Mouse (Mus musculus) forebrain, embryonic 14.5 days (tissue): Measurements from ENCODE around the gene Alx3. TPM values are rescaled to one million over a fixed set of nuclear protein-coding genes. Genes with fewer than 3 reads are reported as not detected.

Experiments
- ATAC-seq: fragments of 200-750 bp; cut with Nextera tagmentation; 2 replicates; pipeline ENCODE4 v1.8.0; 2017; ENCODE audit warnings: mild to moderate bottlenecking, moderate library complexity
- DNase-seq: peaks from one replicate; pipeline ENCODE4 v3.0.0-alpha.2; 2015; ENCODE audit warnings: low spot score
- H3K27ac ChIP-seq: fragments of 300-500 bp; sonication (generic); 2 replicates; pipeline ENCODE4 v1.5.1; 2014; ENCODE audit warnings: low read depth, mild to moderate bottlenecking, control low read depth, low read length, moderate library complexity
- H3K27me3 ChIP-seq: fragments of 300-500 bp; sonication (generic); replicated peaks from 2 replicates; pipeline ENCODE4 v1.6.1; 2014; ENCODE audit warnings: low read length, control low read depth, mixed read lengths; ENCODE audit not compliant: control insufficient read depth, insufficient read depth
- H3K36me3 ChIP-seq: fragments of 300-500 bp; sonication (generic); 2 replicates; pipeline ENCODE4 v1.6.1; 2014; ENCODE audit warnings: low read length, control low read depth; ENCODE audit not compliant: control insufficient read depth, insufficient read depth
- H3K4me1 ChIP-seq: fragments of 300-500 bp; sonication (generic); 2 replicates; pipeline ENCODE4 v1.6.1; 2014; ENCODE audit warnings: antibody characterized with exemption, low read length, control low read depth; ENCODE audit not compliant: control insufficient read depth, insufficient read depth
- H3K4me2 ChIP-seq: fragments of 300-500 bp; sonication (generic); 2 replicates; pipeline ENCODE4 v1.6.1; 2014; ENCODE audit warnings: mild to moderate bottlenecking, control low read depth, low read length
- H3K4me3 ChIP-seq: fragments of 300-500 bp; sonication (generic); 2 replicates; pipeline ENCODE4 v1.5.1; 2014; ENCODE audit warnings: low read depth, low read length, control low read depth
- H3K9ac ChIP-seq: fragments of 300-500 bp; sonication (generic); 2 replicates; pipeline ENCODE4 v1.6.1; 2014; ENCODE audit warnings: mild to moderate bottlenecking, low read length, control low read depth, moderate library complexity
- H3K9me3 ChIP-seq: fragments of 300-500 bp; sonication (generic); replicated peaks from 2 replicates; pipeline ENCODE4 v1.6.1; 2016; ENCODE audit warnings: low read length, control low read depth, mixed read lengths; ENCODE audit not compliant: control insufficient read depth
- WGBS: fragments of 180-500 bp; shearing (Covaris S2); extraction: QIAGEN DNeasy Blood & Tissue Kit; methylation state at CpG from one replicate; pipeline ENCODE4 v1.1.7; 2014; 5-methylcytosine and 5-hydroxymethylcytosine counted together
- polyA plus RNA-seq: library from polyadenylated mRNA; unstranded; fragments of >200 nt; fragmentation: Nextera tagmentation; extraction: Ambion mirVana; gene quantifications from 2 replicates; pipeline ENCODE4 v1.2.1, GENCODE M21; 2014

The Alx3 gene
- polyA plus RNA-seq, 1 experiment from 2014 or later = 2.6 TPM

- Histone ChIP-seq H3K9ac (no peak overlapping the region), H3K27me3 (no peaks in the 10 kb centered on the region), H3K4me3 (no peak overlapping the region), H3K4me2 (no peak overlapping the region), H3K27ac (no peak overlapping the region), H3K4me1 (peaks cover 11% of the 10 kb centered on the region), H3K9me3 (no peaks in the 10 kb centered on the region), H3K36me3 (peaks cover 84% of the 10 kb centered on the region)
- DNase-seq = no peak
- ATAC-seq = no peak
- 91% methylated on average over 8 of the region's 8 CpGs for WGBS
Observed at GRCm38 (mm10) chr3:107625536-107625935, 30.7 kb downstream of the Alx3 start.

DNA sequence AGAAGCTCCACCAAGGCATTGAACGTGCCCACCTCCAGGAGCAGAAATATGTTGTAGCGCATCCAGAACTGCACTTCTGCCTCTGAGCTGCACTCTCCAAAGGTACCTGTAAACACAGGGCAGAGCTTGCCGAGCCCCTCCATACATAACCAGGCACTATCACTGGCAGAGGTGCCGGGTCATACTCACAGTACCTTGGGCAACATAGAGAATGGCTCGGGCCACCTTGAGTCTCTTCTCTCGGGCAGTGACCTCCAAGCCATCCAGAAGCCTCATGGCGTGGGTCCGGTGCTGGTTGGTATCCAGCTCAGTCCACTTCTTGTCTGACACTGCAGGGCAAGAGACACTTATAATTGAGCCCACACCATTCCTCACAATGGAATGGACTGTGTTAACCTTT, 31.9 kb downstream of the Alx3 start:
- peaks cover 11% of the 10 kb centered on the region for H3K4me1 ChIP-seq
- H3K4me3 ChIP-seq = no peak overlapping the region
- H3K36me3 ChIP-seq = peaks cover 72% of the 10 kb centered on the region
- H3K27ac ChIP-seq = no peak overlapping the region
- no peak overlapping the region for H3K9ac ChIP-seq
- 94% methylated on average over 8 of the region's 8 CpGs for WGBS
- no peaks in the 10 kb centered on the region for H3K27me3 ChIP-seq
- no peak for DNase-seq
- H3K4me2 ChIP-seq = no peak overlapping the region
- no peaks in the 10 kb centered on the region for H3K9me3 ChIP-seq
- ATAC-seq = no peak

GRCm38 (mm10) chr3:107627641-107628040, 32.8 kb downstream of the Alx3 start:
- Histone ChIP-seq H3K4me1 (peaks cover 11% of the 10 kb centered on the region), H3K36me3 (peaks cover 63% of the 10 kb centered on the region), H3K4me2 (no peak overlapping the region), H3K9ac (no peak overlapping the region), H3K9me3 (no peaks in the 10 kb centered on the region), H3K27me3 (no peaks in the 10 kb centered on the region), H3K27ac (no peak overlapping the region), H3K4me3 (no peak overlapping the region)
- 89% methylated on average over 7 of the region's 7 CpGs for WGBS
- ATAC-seq (no peak), DNase-seq (no peak)

GRCm38 (mm10) chr3:107628551-107628950, 33.7 kb downstream of the Alx3 start:
- Histone ChIP-seq H3K9me3 (no peaks in the 10 kb centered on the region), H3K4me2 (no peak overlapping the region), H3K4me1 (peaks cover 11% of the 10 kb centered on the region), H3K27me3 (no peaks in the 10 kb centered on the region), H3K27ac (no peak overlapping the region), H3K36me3 (peaks cover 54% of the 10 kb centered on the region), H3K4me3 (no peak overlapping the region), H3K9ac (no peak overlapping the region)
- ATAC-seq (no peak), DNase-seq (no peak)
- 98% methylated on average over 2 of the region's 2 CpGs for WGBS

DNA sequence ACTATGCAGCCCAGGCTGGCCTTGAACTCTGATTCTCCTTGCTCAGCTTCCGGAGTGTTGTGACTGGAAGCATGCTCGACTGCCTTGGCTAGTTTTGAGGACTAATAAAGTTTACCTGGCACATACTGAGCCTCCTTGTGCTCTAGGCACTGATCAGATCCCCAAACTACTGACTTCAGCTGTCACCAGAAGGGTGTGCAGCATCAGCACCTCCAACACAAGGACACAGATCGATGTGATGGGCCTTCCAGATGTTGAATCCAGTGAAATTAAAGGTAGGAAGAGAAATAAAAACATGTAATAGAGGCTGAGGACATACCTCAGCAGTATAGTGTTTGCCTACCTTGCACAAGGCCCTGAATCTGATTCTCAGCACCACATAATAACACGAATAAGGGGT, 34.6 kb downstream of the Alx3 start:
- no peak for ATAC-seq
- peaks cover 11% of the 10 kb centered on the region for H3K4me1 ChIP-seq
- 95% methylated on average over 4 of the region's 4 CpGs for WGBS
- H3K4me2 ChIP-seq = no peak overlapping the region
- H3K9me3 ChIP-seq = no peaks in the 10 kb centered on the region
- H3K36me3 ChIP-seq = peaks cover 45% of the 10 kb centered on the region
- no peak for DNase-seq
- H3K27ac ChIP-seq = no peak overlapping the region
- H3K9ac ChIP-seq = peak overlapping the region; percentile 22; the same call in 1 of the 2 replicates
- H3K4me3 ChIP-seq = no peak overlapping the region
- H3K27me3 ChIP-seq = no peaks in the 10 kb centered on the region

- H3K4me1 ChIP-seq = peaks cover 11% of the 10 kb centered on the region
- peak within 1 kb of the TSS; percentile 78 for H3K4me3 ChIP-seq
- no peaks in the 10 kb centered on the region for H3K27me3 ChIP-seq
- under 1% methylated on average over 48 of the region's 48 CpGs for WGBS
- peaks cover 30% of the 10 kb centered on the region for H3K36me3 ChIP-seq
- peak within 1 kb of the TSS; percentile 95 for H3K9ac ChIP-seq
- peak within 1 kb of the TSS; percentile 71 for H3K4me2 ChIP-seq
- no peaks in the 10 kb centered on the region for H3K9me3 ChIP-seq
- ATAC-seq (peak; percentile 79), DNase-seq (peak; percentile 55)
- H3K27ac ChIP-seq = peak within 1 kb of the TSS; percentile 91
Observed at GRCm38 (mm10) chr3:107630682-107631522, 36.1 kb downstream of the Alx3 start, which contains the start of gene Gm10961. TSS of gene Gm10961 (plus strand) at chr3:107631322.

DNA sequence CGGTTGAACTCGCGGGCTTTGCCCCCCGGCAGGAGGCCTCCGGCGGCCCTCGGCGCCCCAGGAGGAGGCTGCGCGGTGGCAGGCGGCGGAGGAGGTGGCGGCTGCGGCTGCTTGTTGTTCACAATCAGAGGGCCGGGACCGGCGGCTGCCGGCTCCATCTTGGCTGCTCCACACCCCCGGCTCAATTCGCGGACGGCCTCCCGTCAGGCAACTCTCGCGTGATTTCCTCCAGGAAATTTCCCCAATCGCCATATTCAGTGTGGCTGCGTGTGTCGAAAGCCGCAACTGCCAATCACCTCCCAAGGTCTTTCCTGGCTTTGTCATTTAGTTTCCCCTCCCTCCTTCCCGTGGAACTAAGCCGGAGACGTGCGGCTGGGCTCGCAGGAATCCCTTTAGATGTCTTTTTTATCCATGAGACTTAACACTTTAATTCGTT, 36.7 kb downstream of the Alx3 start, which contains the start of gene Strip1:
TSS of gene Strip1 (minus strand) at position 172 of the 436 bp plus-strand sequence.
- Histone ChIP-seq H3K4me1 (peaks cover 11% of the 10 kb centered on the region), H3K4me2 (peak within 1 kb of the TSS; percentile 71), H3K4me3 (peak within 1 kb of the TSS; percentile 78), H3K9ac (peak within 1 kb of the TSS; percentile 95), H3K27ac (peak within 1 kb of the TSS; percentile 91), H3K9me3 (no peaks in the 10 kb centered on the region), H3K36me3 (peaks cover 24% of the 10 kb centered on the region), H3K27me3 (no peaks in the 10 kb centered on the region)
- WGBS = 0% methylated on average over 34 of the region's 35 CpGs
- DNase-seq (peak; percentile 99), ATAC-seq (peak; percentile 98)

DNA sequence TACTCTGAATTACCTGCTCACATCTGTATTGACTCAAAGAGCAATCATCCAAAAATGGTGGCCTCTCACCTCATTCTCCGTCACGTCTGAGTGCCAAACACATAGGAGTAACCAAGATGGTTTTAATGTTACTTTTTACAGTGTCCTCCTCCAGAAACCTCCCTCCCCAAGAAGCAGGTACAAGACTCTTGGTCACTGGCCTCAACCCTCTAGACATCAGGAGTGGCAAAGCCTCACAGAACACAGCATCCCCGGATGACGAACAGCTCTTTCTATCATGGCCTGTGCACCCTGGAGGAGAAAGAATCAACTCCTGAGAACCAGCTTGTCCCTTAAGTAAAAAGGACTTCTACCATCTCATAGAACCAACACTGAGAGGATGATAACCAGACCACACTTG, 38.0 kb downstream of the Alx3 start:
- no peak overlapping the region for H3K4me3 ChIP-seq
- WGBS = 90% methylated on average over 4 of the region's 4 CpGs
- H3K9me3 ChIP-seq = no peaks in the 10 kb centered on the region
- DNase-seq (no peak), ATAC-seq (no peak)
- H3K27ac ChIP-seq = no peak overlapping the region
- H3K4me2 ChIP-seq = no peak overlapping the region
- H3K9ac ChIP-seq = no peak overlapping the region
- peaks cover 11% of the 10 kb centered on the region for H3K36me3 ChIP-seq
- H3K4me1 ChIP-seq = peaks cover 11% of the 10 kb centered on the region
- H3K27me3 ChIP-seq = no peaks in the 10 kb centered on the region

GRCm38 (mm10) chr3:107633906-107634305, 39.1 kb downstream of the Alx3 start:
- no peaks in the 10 kb centered on the region for H3K9me3 ChIP-seq
- WGBS = 95% methylated on average over 9 of the region's 9 CpGs

More at GRCm38 (mm10) chr3:107633906-107634305, 39.1 kb downstream of the Alx3 start:
- Histone ChIP-seq H3K4me1 (peaks cover 11% of the 10 kb centered on the region), H3K27ac (no peak overlapping the region), H3K4me2 (no peak overlapping the region), H3K9ac (no peak overlapping the region), H3K27me3 (no peaks in the 10 kb centered on the region), H3K4me3 (no peak overlapping the region), H3K36me3 (peaks cover 5% of the 10 kb centered on the region; the same call in 1 of the 2 replicates)
- DNase-seq (no peak), ATAC-seq (no peak)
